Mouse (Mus musculus): ENCODE measurements around the gene Lrtm1.

GRCm38 (mm10) chr14:28969247-28969646 lies 48.8 kb upstream of the Lrtm1 start:
- TF ChIP-seq CTCF (IDR thresholded peaks at IDR 0.05; ENCODE audit: low read depth, low read length) (no peak), POLR2A (IDR thresholded peaks at IDR 0.05; ENCODE audit: insufficient read depth, low read length) (no peak), EP300 (IDR thresholded peaks at IDR 0.05; ENCODE audit: insufficient read depth, low read depth, low read length) (no peak)

Measured in ES-Bruce4 (cell line).